Mouse (Mus musculus) embryonic fibroblast, embryonic 13.5 days (primary cell): ENCODE results near the gene Tmprss4. TPM values are rescaled to one million over a fixed set of nuclear protein-coding genes. Genes with fewer than 3 reads are reported as not detected.
A peak's percentile ranks its signal among the peaks of the same experiment; 100 is the strongest.

Source experiments
- H3K27ac ChIP-seq: 2 replicates; pipeline ENCODE4 v1.5.1; 2012; ENCODE audit warnings: low read length, control low read depth, inconsistent platforms; ENCODE audit not compliant: insufficient read depth
- H3K4me1 ChIP-seq: 2 replicates; pipeline ENCODE4 v1.6.1; 2011; ENCODE audit warnings: low read length; ENCODE audit not compliant: control insufficient read depth, insufficient read depth
- H3K4me3 ChIP-seq: 2 replicates; pipeline ENCODE4 v1.5.1; 2011; ENCODE audit warnings: mild to moderate bottlenecking, control low read depth, low read length; ENCODE audit not compliant: insufficient read depth
- CTCF ChIP-seq: IDR thresholded peaks from 2 replicates; pipeline ENCODE4 v1.5.1; 2011; ENCODE audit warnings: mild to moderate bottlenecking, control low read depth, low read length, moderate library complexity, borderline replicate concordance; ENCODE audit not compliant: insufficient read depth
- POLR2A ChIP-seq: IDR thresholded peaks from 2 replicates; pipeline ENCODE4 v1.6.1; 2011; ENCODE audit warnings: low read depth, mild to moderate bottlenecking, control low read depth, low read length, moderate library complexity
- polyA plus RNA-seq: library from polyadenylated mRNA; stranded (reverse); fragments of >200 nt; gene quantifications from 2 replicates; pipeline ENCODE4 v1.2.4, GENCODE M21; 2011; ENCODE audit warnings: low read depth; ENCODE audit not compliant: missing spikeins, insufficient read length

The Tmprss4 gene
- polyA plus RNA-seq, 1 experiment = not detected

DNA sequence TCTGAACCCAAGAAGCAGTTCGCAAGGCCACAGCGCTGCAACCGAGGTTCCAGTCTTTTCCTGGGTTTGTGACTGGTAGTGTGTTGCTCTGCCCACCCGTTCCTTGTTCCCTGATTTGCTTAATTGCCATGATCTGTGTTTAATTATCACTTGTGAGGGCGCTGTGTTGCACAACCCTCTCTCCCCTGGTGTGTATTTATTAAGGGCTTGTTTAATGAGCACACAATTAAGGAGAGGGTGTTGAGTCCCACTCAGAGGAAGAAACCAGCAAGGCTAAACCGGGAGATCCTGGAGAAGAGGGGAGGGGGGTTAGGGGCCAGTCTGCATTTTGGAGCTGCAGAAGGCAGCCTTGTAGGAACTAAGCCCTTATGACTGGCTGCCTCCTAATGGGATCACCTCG, 62.9 kb downstream of the Tmprss4 start:
- Histone ChIP-seq H3K4me3 (no peak overlapping the region), H3K27ac (no peak overlapping the region), H3K4me1 (peaks cover 2% of the 10 kb centered on the region; the same call in 1 of the 2 replicates)
- no peak for TF ChIP-seq POLR2A
- TF ChIP-seq CTCF = no peak

GRCm38 (mm10) chr9:45139082-45139481, 64.8 kb downstream of the Tmprss4 start:
- H3K27ac ChIP-seq = no peak overlapping the region

DNA sequence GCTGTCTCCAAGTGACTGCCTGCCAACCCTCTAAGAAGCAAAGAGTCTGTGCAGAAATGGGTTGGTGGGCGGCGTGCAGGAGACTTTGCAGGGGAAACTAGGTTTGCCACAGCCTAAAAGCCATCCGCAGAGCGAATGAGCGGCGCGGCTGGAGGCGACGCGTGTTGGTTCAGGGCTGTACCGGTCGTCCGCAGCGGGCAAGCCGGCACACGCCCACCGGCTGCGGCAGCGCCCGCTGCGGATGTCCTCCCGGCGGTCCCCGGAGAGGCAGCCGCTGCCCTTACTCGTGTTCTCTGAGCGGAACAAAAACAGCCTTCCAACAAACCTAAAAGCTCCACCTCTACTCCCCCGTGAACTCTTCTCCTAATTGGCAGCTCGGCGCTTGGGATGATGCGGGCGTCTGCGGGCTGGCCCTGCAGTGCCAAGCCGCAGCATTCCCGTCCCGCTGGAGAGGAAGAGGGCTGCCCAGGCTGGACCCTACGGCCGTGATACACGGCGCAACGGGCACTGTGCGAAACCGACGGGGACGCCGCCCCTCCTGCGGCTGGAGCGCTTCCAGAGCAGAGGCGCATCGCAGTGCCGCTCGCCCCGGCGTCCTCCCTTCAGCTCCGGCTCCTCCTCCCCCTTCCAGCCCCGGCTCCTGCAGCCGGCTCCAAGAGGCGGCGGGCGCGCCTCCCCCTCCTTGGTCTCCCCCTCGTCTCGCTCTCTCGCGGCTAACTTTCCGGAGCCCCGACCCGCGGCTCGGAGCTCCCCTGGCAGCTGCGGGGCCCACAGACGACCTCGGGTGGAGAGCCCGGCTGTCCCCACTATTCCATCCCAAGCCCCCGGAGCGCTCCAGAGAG, 65.5 kb downstream of the Tmprss4 start, which contains the start of gene Scn4b:
Gene Scn4b, plus strand, starts transcription at position 205 of the 842 bp plus-strand sequence.
- no peak for TF ChIP-seq CTCF
- peak within 1 kb of the TSS; percentile 29 for H3K4me3 ChIP-seq
- no peak within 1 kb of the TSS for H3K27ac ChIP-seq
- H3K4me1 ChIP-seq = no peaks in the 10 kb centered on the region

More at GRCm38 (mm10) chr9:45139082-45139481, 64.8 kb downstream of the Tmprss4 start:
- H3K4me1 ChIP-seq = no peaks in the 10 kb centered on the region
- no peak for TF ChIP-seq POLR2A
- TF ChIP-seq CTCF = no peak
- no peak overlapping the region for H3K4me3 ChIP-seq

DNA sequence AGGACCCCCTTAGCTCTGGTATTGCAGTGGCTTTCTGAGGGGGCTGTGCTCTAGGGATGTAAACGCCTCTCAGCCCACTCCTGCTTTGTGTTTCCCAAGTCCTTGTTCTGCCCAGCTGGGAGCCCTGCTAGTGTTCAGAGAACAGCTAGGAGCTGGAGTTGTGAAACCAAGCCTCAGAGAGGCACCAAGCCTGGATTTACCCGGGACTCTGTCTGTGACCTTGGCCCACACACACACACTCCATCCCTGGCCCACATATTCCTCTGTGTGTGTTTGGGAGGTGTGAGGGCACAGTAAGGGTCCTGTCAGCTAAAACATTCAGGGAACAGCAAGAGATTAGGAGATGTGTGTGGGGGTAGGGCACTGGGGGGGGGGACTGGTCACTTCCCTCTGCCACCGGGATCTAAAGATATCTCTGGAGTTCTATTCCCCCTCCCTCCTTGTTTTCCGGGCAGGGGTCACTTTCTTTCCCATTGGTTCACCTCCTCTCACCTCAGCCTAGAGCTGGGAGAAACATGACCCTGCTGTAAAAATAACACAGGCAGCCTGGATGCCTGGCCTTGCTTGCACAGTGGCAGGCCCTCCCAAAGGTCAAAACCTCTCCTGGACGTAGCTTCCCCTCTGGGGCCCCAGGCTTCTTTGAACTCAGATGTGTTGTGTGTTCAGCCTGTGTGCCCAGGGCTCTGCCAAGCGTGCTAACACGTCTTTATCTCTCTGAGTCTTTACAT, 67.3 kb downstream of the Tmprss4 start:
- no peaks in the 10 kb centered on the region for H3K4me1 ChIP-seq
- no peak overlapping the region for H3K4me3 ChIP-seq

GRCm38 (mm10) chr9:45133484-45134310, 70.2 kb downstream of the Tmprss4 start:
- TF ChIP-seq CTCF (peak; percentile 69), POLR2A (no peak)

More for the DNA sequence above, 67.3 kb downstream of the Tmprss4 start:
- TF ChIP-seq CTCF (no peak), POLR2A (no peak)
- no peak overlapping the region for H3K27ac ChIP-seq

DNA sequence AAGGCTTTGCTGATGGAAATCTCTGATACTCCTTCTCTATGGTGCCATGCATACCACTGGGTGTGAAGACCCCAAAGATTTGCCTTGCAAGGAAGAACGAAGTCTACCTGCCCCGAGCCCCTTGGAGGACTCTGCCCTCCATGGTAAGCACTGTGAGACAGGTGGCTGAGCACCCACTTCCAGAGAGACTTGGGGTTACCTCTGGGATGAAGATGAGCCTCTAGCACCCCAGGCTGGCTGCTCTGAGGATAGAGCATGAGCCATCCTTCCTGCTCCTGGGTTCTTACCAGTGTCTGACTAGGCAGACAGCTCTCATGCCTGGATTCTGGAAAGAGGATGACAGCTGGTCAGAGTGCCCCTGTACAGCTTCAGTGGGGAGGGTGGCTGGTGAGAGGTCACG, 73.8 kb downstream of the Tmprss4 start:
- no peak for TF ChIP-seq CTCF
- TF ChIP-seq POLR2A = no peak
- Histone ChIP-seq H3K4me3 (no peak overlapping the region), H3K4me1 (no peaks in the 10 kb centered on the region), H3K27ac (no peak overlapping the region)

More at GRCm38 (mm10) chr9:45133484-45134310, 70.2 kb downstream of the Tmprss4 start:
- H3K4me1 ChIP-seq = no peaks in the 10 kb centered on the region
- no peak overlapping the region for H3K27ac ChIP-seq
- H3K4me3 ChIP-seq = no peak overlapping the region

GRCm38 (mm10) chr9:45126941-45127340, 77.0 kb downstream of the Tmprss4 start:
- H3K4me3 ChIP-seq = no peak overlapping the region
- H3K4me1 ChIP-seq = no peaks in the 10 kb centered on the region
- TF ChIP-seq CTCF = no peak
- no peak for TF ChIP-seq POLR2A
- H3K27ac ChIP-seq = no peak overlapping the region

GRCm38 (mm10) chr9:45125211-45125610, 78.7 kb downstream of the Tmprss4 start:
- Histone ChIP-seq H3K4me3 (no peak overlapping the region), H3K27ac (no peak overlapping the region), H3K4me1 (no peaks in the 10 kb centered on the region)
- TF ChIP-seq CTCF (no peak), POLR2A (no peak)

Other genes with a start within 250 kb of the Tmprss4 start
- 56.9 and 64.4 TPM in 2 replicates for gene Ube4a, start 238.5 kb downstream of the Tmprss4 start, polyA plus RNA-seq
- gene Cd3g, start 223.7 kb downstream of the Tmprss4 start, polyA plus RNA-seq = not detected in 2 replicates
- gene Cd3d, start 222.3 kb downstream of the Tmprss4 start, polyA plus RNA-seq = not detected in 2 replicates
- not detected in 2 replicates for gene Cd3e, start 194.5 kb downstream of the Tmprss4 start, polyA plus RNA-seq
- gene Mpzl2, start 164.3 kb downstream of the Tmprss4 start, polyA plus RNA-seq = 0.77 and 1.2 TPM in 2 replicates
- gene Mpzl3, start 148.9 kb downstream of the Tmprss4 start, polyA plus RNA-seq = 3.4 and 4.0 TPM in 2 replicates
- not detected in 2 replicates for gene Jaml, start 124.9 kb downstream of the Tmprss4 start, polyA plus RNA-seq
- 0.28 and 0.83 TPM in 2 replicates for gene Scn2b, start 86.3 kb downstream of the Tmprss4 start, polyA plus RNA-seq
- gene Scn4b, start 65.7 kb downstream of the Tmprss4 start, polyA plus RNA-seq = not detected in 2 replicates
- not detected in 2 replicates for gene BC049352, start 22.1 kb downstream of the Tmprss4 start, polyA plus RNA-seq
- 0.65 TPM in 1 of 2 replicates, not detected in the other for gene Il10ra, start 65.1 kb upstream of the Tmprss4 start, polyA plus RNA-seq
- not detected in 2 replicates for gene Tmprss13, start 115.0 kb upstream of the Tmprss4 start, polyA plus RNA-seq
- gene Fxyd6, start 166.1 kb upstream of the Tmprss4 start, polyA plus RNA-seq = 4.0 and 20.6 TPM in 2 replicates
- not detected in 2 replicates for gene Fxyd2, start 195.6 kb upstream of the Tmprss4 start, polyA plus RNA-seq
- not detected in 2 replicates for gene Dscaml1, start 222.5 kb upstream of the Tmprss4 start, polyA plus RNA-seq